Mouse (Mus musculus) cerebellum, adult 2 months (tissue): ENCODE results near the gene Zfp451.

ENCODE experiments used
- CTCF ChIP-seq: fragments of 200-500 bp; IDR thresholded peaks from 2 replicates; pipeline ENCODE4 v1.5.1; 2011; ENCODE audit warnings: low read depth, mild to moderate bottlenecking, control low read depth, low read length, moderate library complexity, borderline replicate concordance; ENCODE audit not compliant: insufficient read depth
- POLR2A ChIP-seq: fragments of 200-500 bp; IDR thresholded peaks from 2 replicates; pipeline ENCODE4 v1.6.1; 2011; ENCODE audit warnings: low read length, control low read depth, borderline replicate concordance; ENCODE audit not compliant: insufficient read depth

DNA sequence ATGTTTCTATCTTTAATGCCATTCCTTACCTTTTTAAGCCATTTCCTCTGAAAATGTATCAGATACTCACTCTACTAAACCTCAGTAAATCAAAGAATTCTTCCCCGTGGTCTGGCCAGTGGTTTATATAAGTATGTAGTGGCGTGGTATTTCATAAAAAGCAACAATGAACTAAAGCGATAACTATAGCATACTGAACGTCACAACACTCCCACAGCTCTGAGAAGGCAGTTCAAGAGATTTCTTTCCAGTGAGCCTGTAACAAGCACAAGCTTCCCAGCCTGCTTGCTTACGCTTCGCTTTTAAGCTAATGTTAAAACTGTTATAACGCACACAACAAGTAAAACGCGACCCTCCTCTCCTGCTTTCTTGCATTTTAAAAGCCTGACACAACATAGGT, 42.3 kb downstream of the Zfp451 start:
- TF ChIP-seq CTCF (no peak), POLR2A (no peak)
